Mouse (Mus musculus) monocyte, adult 59 days (primary cell): ENCODE data around the gene 1700080E11Rik. TPM values are rescaled to one million over a fixed set of nuclear protein-coding genes. Genes with fewer than 3 reads are reported as not detected.

Experiments used
- total RNA-seq, 2 experiments: library from RNA; stranded (reverse); gene quantifications; one replicate each; pipeline ENCODE4 v1.2.4; 2023

The 1700080E11Rik gene
- total RNA-seq: not detected

GRCm38 (mm10) chr9:105144992-105145391, at the start of gene 1700080E11Rik:
Gene 1700080E11Rik (minus strand): TSS chr9:105145092.

DNA sequence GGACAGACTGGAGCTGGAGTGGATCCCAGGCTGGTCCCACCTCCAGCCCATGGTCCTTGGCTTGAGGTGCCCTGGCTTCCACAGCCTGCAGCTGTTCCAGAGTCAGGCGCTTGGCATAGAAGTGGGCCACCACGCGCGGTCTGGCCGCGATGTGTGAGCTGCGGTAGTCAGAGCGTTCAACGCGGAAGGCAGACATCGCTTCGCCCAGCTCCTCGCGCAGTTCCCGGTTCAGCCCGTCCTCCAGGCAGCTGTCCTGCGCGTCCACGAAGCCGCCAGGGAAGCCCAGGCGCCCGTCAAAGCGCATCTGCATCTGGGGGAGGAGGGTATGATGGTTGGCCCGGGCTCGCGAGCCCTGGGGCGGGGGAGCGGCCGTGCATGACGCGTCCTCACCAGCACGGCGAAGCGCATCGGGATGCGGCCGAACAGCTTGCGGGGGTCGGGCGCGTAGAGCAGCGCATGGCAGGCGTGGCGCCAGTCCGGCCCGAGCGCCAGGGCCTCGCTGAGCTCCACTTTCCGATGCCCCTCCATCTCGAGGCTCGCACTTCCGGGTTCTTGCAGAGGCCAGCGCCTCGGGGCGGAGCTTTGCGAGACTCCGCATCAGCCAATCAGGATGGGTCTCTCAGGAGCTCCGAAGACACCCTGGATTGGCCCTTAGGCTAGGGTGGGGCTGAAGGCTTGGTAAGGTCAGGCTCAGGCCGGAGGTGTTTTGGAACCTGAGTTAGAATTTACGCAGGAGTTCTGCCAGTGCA, 13.5 kb downstream of the 1700080E11Rik start, which contains the start of gene Nudt16:
TSS of gene Nudt16 (minus strand) at position 572 of the 749 bp plus-strand sequence.

Other genes with a start within 250 kb of the 1700080E11Rik start
- gene Mrpl3, start 91.9 kb downstream of the 1700080E11Rik start, total RNA-seq: 10 to 100 TPM; 39.4 to 41.9 TPM
- gene Nudt16, start 13.3 kb downstream of the 1700080E11Rik start, total RNA-seq: 10 to 100 TPM; 15.4 to 15.7 TPM